Mouse (Mus musculus) liver, embryonic 14.5 days (tissue): ENCODE results near the gene Xpnpep1.

Experiments used
- CTCF ChIP-seq: IDR thresholded peaks from 2 replicates; pipeline ENCODE4 v1.5.1; 2016; ENCODE audit warnings: antibody characterized with exemption, low read depth, control low read depth
- EP300 ChIP-seq: IDR thresholded peaks from 2 replicates; pipeline ENCODE4 v1.6.1; 2016; ENCODE audit warnings: antibody characterized with exemption, low read depth

DNA sequence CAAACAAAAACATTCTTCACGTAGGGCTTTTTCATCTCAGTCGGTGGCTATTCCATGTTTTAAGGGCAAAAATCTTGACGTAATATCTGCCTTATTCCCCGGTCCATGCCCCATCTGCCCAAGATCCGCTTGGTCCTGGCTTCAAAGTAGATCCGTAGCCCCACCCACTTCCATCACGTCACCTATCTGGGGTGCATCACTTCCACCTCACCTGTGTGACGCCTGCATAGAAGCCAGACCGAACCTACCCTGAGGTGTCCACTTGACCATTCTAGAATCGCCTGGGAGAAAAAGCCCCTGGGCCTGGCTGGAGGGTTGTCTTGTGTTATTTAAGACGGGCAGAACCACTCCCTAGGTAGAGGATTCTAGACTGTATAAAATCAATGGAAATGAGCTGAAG is 924 bp downstream of the Xpnpep1 start:
- no peak for TF ChIP-seq EP300
- TF ChIP-seq CTCF, result no peak
